Mouse (Mus musculus) embryo, embryonic 9.5 days (tissue): ENCODE measurements around the gene Dhrs1.
A peak's percentile ranks its signal among the peaks of the same experiment; 100 is the strongest.

Source experiments
- DNase-seq: peaks from one replicate; pipeline ENCODE4 v3.0.0-alpha.2; 2017; ENCODE audit errors: extremely low spot score

Gene Dhrs1

GRCm38 (mm10) chr14:55762001-55762821 is 16.7 kb upstream of the Dhrs1 start:
- DNase-seq = peak; percentile 78

DNA sequence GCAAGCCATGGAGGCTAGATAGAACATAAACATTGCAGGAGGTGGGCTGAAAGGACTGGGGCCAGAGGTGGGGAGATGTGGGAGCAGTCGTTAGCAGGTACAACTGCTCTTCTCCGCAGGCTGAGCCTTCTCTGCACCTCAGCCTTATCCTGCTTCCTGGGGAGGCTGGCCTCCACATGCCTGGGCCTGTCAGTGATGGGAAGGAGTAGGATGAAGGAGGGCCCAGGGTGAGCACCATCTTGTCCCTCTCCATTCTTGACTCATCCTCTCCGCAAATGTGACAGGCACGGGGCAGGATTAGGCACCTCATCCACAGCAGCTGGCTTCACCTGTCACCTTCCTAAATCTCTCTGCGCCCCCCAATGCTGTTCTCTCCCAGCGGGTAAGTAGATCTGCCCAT is 15.7 kb upstream of the Dhrs1 start, which contains the start of gene Ltb4r2:
Ltb4r2 (plus strand) TSS at position 266 of the 400 bp plus-strand sequence.
- DNase-seq = no peak

DNA sequence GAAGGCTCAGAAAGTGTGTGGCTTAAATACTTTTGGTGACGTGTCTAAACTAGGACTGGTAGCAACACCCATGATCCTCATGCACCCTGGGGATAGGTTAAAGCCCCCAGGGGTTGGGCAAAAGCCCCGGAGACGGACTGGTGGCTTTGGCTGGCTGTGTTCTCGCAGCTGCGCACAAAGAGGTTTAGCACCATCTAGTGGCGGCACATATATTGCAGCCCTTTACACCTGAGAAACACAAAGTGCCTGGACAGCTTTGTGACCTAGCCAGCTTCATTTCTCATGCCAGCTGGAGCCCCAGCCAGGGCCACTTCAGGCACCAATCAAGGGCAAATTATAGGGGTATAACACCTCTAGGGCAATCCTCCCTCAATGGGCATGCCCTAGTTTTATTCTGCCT is 14.7 kb upstream of the Dhrs1 start:
- DNase-seq = peak; percentile 85

DNA sequence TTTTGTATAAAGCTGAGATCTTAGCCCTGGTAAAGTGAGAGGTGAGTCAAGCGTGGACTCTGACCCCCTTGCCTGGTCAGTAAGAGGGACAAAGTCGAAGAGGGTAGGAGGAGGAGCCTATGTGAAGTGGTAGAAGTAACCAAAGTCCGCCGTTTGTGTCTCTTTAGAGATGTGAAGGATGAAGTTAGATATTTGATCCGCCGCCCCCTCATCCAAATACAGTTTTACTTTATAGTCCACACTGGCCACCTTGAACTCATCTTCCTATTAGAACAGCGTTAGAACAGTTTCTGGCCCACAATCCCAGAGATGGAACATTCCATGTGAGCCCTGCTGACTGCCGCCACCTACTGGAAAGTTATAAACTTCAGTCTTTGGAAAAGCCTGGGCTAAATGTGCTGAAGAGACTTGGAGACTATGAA is 12.9 kb upstream of the Dhrs1 start, which contains the start of gene Cideb:
Cideb (minus strand) TSS at position 96 of the 422 bp plus-strand sequence.
- peak; percentile 65 for DNase-seq

GRCm38 (mm10) chr14:55757566-55757965 is 12.1 kb upstream of the Dhrs1 start:
- DNase-seq = no peak

DNA sequence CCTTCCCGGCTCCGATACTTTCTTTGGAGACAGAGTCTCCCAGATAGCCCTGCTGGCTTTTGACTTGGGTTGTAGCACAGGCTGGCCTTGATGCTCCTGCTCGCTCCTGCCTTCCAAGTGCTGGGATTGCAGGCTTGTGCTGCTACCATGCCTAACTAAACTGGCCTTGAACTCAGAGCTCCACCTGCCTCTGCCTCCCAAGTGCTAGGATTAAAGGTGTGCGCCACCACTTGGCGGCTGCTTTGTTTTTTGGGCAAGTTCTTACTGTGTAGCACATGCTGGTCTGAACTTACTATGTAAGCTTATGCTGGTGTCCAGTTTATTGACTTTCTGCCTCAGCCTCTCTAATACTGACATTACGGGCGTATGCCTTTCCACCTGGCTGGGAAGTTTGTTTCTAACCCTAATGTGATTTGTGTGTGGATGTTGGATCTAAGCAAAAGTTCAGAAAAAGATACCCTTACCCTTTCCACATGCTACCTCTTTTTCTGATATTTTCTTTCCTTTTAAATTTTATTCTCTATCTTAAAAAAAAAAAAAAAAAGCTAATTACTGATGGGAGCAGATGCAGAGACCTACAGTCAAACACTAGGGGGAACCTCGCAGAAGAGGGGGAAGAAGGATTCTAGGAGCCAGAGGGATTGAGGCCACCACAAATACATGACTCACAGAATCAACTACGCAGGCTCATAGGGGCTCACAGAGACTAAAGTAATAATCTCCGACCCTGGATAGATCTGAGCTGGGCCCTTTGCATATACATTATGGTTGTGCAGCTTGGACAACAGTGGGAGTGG is 1.8 kb upstream of the Dhrs1 start:
- DNase-seq = no peak

DNA sequence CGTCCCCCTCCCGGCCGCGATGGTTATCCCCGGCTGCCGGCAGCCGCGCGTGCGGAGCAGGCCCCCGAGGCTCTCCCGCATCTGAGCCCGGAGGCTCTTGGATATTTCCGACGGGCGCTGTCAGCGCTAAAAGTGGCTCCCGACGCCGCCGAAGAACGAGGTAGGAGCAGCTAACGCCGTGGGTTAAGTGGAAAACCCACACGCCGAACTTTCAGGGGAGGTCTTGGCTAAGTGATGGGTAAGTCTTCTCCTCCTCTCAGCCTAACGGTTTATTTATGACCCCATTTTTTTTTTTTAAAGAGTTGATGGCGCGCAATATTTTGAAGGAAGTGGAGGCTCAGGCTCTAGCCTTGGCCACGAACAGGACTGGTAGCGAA is 359 bp upstream of the Dhrs1 start:
- no peak for DNase-seq

GRCm38 (mm10) chr14:55743711-55744110 is 1.8 kb downstream of the Dhrs1 start:
- peak; percentile 86 for DNase-seq

DNA sequence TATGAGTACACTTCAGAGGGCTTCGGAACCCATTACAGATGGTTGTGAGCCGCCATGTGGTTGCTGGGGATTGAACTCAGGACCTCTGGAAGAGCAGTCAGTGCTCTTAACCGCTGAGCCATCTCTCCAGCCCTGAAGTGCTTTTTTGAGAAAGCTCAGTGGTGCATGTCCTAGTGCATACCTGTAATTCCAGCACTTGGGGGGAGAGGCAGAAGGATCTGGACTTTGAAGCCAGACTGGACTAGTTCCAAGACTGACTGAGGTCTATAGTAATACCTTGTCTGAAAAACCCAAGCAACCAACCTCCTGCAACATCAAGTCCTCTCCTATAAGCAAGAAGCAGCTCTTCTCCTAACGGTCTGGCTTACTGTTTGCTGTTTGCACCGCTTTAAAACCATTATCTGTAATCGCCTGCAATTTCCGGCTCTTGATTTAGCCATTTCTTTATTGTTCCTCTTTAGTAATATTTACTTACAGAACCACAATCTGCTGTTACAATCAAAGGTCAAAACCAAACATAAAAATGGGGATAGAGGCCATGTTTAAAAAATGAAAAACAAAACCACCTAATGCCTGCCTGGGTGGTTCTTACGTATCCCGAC is 8.3 kb downstream of the Dhrs1 start:
- DNase-seq = no peak

DNA sequence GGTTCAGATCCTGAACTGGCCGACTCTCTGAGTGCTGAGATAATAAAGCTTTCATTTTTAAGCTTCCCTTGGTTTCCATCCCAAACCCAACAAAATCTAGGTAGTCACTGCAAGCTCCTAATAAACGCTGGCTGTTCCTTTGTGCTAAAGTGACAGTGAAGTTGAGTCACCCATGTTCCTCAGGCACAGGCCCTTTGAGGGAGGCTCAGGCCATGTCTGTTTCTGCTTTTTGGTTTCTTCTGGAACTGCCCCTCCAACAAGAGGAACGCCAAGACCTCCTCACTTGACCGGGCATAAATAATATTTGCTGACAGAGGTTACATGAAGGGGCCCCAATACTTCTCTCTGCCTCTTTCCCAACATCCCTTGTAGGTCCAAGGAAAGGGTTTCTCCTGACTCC is 9.7 kb downstream of the Dhrs1 start:
- no peak for DNase-seq

GRCm38 (mm10) chr14:55735334-55735733 is 10.2 kb downstream of the Dhrs1 start:
- no peak for DNase-seq

DNA sequence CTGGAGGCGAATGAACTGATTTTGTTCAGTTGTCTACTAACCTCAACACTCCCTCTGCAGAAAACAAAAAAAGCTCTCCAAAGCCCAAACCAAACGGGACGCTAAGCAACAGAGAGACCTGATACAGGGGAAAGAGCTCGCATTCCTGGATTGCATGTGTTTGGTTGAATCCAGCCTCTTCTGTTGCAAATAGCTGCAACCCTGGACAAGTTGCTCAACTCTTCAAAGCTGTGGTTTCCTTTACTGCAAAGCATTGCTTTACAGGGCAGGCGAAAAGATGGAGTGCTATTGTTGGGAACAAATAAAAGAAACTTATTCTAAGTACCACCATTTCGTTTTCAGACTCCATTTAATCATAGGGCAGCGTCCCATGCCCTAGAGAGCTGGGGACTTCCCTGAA is 10.6 kb downstream of the Dhrs1 start:
- DNase-seq = no peak

DNA sequence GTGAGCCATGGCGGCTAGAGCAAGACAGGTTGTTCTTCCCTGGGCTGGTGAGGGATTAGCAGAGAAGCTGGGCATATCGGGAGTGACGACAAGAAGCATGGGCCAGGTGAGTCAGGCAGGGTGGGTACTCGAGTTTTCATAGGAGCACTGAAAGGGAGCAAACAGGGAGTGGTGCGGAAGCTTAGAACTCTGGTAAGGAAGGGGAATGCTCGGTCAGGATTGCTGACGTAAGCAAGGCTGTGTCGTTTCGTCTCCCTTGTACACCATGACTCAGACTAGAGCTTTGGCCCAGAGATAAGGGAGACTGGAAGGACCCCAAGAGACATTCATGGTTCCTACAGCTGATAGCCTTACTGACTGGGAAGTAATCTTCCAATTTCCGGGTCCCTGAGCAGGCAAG is 11.6 kb downstream of the Dhrs1 start:
- no peak for DNase-seq

DNA sequence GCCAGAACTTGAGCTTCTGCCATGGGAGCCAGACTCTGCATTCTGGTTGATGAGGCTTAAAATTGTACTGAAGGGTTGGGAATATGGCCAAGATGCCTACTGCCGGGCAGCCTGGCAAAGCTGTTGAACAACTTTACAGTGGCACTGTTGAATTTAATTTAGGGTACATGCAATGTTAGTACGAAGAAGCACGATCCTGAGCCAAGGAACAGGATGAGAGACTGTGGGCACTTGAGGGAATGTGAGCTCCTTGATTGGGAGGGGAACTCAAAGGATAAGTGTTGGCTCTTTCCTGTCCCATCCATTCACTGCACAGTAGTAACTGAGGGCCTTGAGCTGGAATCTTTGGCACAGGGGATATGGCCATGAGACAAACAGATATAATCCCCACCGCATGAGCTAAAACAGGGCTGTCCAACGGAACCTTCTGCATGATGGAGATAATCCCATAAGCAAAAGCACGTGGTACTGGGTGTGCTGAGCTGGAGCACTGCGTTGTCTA is 14.9 kb downstream of the Dhrs1 start:
- no peak for DNase-seq

DNA sequence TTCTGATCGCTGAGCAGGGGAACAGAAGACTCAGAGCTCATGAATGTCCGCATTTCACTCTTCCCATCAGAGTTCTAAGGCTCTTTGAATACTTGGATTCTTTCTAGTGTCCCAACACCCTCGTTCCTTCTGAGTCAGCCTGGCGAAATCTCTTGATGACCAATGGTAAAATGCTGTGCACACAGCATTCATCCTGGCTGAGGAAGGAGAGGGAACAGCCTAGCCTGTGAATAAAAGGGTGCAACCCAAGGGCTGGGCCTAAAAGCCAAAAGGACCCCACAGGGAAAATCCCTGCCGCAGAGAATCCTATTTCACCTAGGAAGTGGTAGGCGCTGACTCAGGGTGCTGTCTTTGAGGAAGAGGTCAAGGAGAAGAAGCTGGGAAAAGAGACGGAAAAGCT is 15.4 kb downstream of the Dhrs1 start:
- no peak for DNase-seq

GRCm38 (mm10) chr14:55727889-55728685 is 17.4 kb downstream of the Dhrs1 start:
- DNase-seq = no peak

- no peak for DNase-seq
These were observed 19.2 kb downstream of the Dhrs1 start for GRCm38 (mm10) chr14:55726261-55726660.

GRCm38 (mm10) chr14:55724411-55724871 is 21.0 kb downstream of the Dhrs1 start:
- no peak for DNase-seq

DNA sequence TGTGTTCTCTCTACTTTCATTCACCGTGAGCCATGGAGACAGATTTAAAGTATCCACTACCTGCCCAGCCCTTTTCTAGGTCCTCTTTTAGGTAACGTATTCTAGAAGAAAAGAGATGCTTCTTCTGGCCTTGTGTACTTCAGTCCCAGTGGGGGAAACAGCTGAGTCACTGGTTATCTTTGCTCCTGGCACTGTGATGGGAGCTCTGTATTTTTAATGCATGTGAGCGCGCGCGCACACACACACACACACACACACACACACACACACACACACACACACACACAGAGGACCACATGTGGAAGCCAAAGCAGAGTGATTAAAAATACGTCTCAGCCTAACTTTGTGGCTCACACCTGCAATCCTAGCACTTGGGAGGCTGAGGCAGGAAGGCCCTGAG is 22.1 kb downstream of the Dhrs1 start:
- DNase-seq = no peak

DNA sequence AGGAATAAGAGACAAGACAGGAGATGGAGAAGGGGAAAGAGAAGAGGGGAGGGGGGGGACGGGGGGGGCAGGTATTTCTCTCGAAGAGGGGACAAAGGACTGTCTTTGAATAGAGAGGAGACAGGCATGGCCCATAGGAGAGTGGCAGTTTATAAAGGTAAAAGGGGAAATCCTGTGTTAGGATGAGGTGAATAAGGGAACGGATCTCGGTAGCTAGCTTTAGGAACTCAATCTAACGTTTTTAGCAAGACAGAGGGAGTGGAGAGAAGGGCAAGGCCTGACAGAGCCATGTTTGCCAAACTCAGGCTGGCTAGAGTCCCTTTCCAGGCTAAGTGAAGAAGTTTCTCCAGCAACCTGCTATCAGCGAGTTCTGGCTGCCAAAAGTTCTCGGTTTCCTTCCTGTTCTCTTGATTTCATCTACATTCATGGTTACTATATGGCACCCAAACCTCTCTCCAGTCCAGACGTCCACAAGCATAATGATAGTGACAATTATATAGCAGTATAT is 23.0 kb downstream of the Dhrs1 start:
- DNase-seq = no peak
